Mouse (Mus musculus): ENCODE results near the gene Adsl.
A peak's percentile ranks its signal among the peaks of the same experiment; 100 is the strongest.
"Not testable (repeated sequence)": the region's sequence is repeated elsewhere in the genome, so short reads cannot be mapped to it uniquely, and the experiment has no call there.

The Adsl gene

GRCm38 (mm10) chr15:80948145-80949135 lies at the start of gene Adsl:
Gene Adsl, plus strand, starts transcription at chr15:80948490.
- DNase-seq (ENCODE audit: low spot score) = peak; percentile 82

- DNase-seq (ENCODE audit: low spot score) = no peak
Observed at GRCm38 (mm10) chr15:80899806-80900205, 48.5 kb upstream of the Adsl start.

GRCm38 (mm10) chr15:80901806-80902513 lies 46.3 kb upstream of the Adsl start:
- DNase-seq (ENCODE audit: low spot score) = no peak

- DNase-seq (ENCODE audit: low spot score) = not testable (repeated sequence)
Observed at GRCm38 (mm10) chr15:80904776-80905175, 43.5 kb upstream of the Adsl start.

GRCm38 (mm10) chr15:80910183-80910582 lies 38.1 kb upstream of the Adsl start:
- DNase-seq (ENCODE audit: low spot score) = no peak

GRCm38 (mm10) chr15:80910790-80911531 lies 37.3 kb upstream of the Adsl start:
- DNase-seq (ENCODE audit: low spot score) = no peak

GRCm38 (mm10) chr15:80912175-80912574 lies 36.1 kb upstream of the Adsl start:
- DNase-seq (ENCODE audit: low spot score) = no peak

- no peak for DNase-seq (ENCODE audit: low spot score)
Observed at GRCm38 (mm10) chr15:80913803-80914202, 34.5 kb upstream of the Adsl start.

GRCm38 (mm10) chr15:80915850-80916249 lies 32.4 kb upstream of the Adsl start:
- no peak for DNase-seq (ENCODE audit: low spot score)

GRCm38 (mm10) chr15:80916621-80917020 lies 31.7 kb upstream of the Adsl start:
- DNase-seq (ENCODE audit: low spot score) = no peak

- DNase-seq (ENCODE audit: low spot score) = no peak
Observed at GRCm38 (mm10) chr15:80920346-80920745, 27.9 kb upstream of the Adsl start.

- DNase-seq (ENCODE audit: low spot score) = no peak
Observed at GRCm38 (mm10) chr15:80921781-80922180, 26.5 kb upstream of the Adsl start.

- DNase-seq (ENCODE audit: low spot score) = no peak
Observed at GRCm38 (mm10) chr15:80924211-80924610, 24.1 kb upstream of the Adsl start.

GRCm38 (mm10) chr15:80928811-80929355 lies 19.4 kb upstream of the Adsl start:
- DNase-seq (ENCODE audit: low spot score) = no peak

GRCm38 (mm10) chr15:80930048-80930571 lies 18.2 kb upstream of the Adsl start:
- DNase-seq (ENCODE audit: low spot score) = no peak

GRCm38 (mm10) chr15:80930676-80931320 lies 17.5 kb upstream of the Adsl start:
- not testable (repeated sequence) for DNase-seq (ENCODE audit: low spot score)

GRCm38 (mm10) chr15:80931345-80931960 lies 16.8 kb upstream of the Adsl start:
- DNase-seq (ENCODE audit: low spot score) = no peak

- no peak for DNase-seq (ENCODE audit: low spot score)
Observed at GRCm38 (mm10) chr15:80934841-80935240, 13.4 kb upstream of the Adsl start.

GRCm38 (mm10) chr15:80936686-80937085 lies 11.6 kb upstream of the Adsl start:
- no peak for DNase-seq (ENCODE audit: low spot score)

GRCm38 (mm10) chr15:80938615-80939014 lies 9.7 kb upstream of the Adsl start:
- DNase-seq (ENCODE audit: low spot score) = no peak

- DNase-seq (ENCODE audit: low spot score) = no peak
Observed at GRCm38 (mm10) chr15:80939401-80939800, 8.9 kb upstream of the Adsl start.
